Mouse (Mus musculus) testis, adult 2 months (tissue): ENCODE results near the gene Cpsf2. TPM values are rescaled to one million over a fixed set of nuclear protein-coding genes. Genes with fewer than 3 reads are reported as not detected.
"Not testable (repeated sequence)": the region's sequence is repeated elsewhere in the genome, so short reads cannot be mapped to it uniquely, and the experiment has no call there.

Experiments used
- H3K27ac ChIP-seq: fragments of 200-500 bp; 2 replicates; pipeline ENCODE4 v1.5.1; 2012; ENCODE audit warnings: low read depth, low read length; ENCODE audit not compliant: control insufficient read depth, insufficient read depth
- H3K27me3 ChIP-seq: fragments of 200-500 bp; 2 replicates; pipeline ENCODE4 v1.6.1; 2012; ENCODE audit warnings: mild to moderate bottlenecking, low read length, moderate library complexity; ENCODE audit not compliant: control insufficient read depth, insufficient read depth
- H3K36me3 ChIP-seq: fragments of 200-500 bp; 2 replicates; pipeline ENCODE4 v1.6.1; 2012; ENCODE audit warnings: mild to moderate bottlenecking, low read length; ENCODE audit not compliant: control insufficient read depth, insufficient read depth
- H3K4me1 ChIP-seq: fragments of 200-500 bp; 2 replicates; pipeline ENCODE4 v1.6.1; 2012; ENCODE audit warnings: low read length; ENCODE audit not compliant: control insufficient read depth, insufficient read depth
- H3K4me3 ChIP-seq: fragments of 200-500 bp; 2 replicates; pipeline ENCODE4 v1.5.1; 2012; ENCODE audit warnings: low read depth, mild to moderate bottlenecking, low read length, moderate library complexity, mixed read lengths; ENCODE audit not compliant: control insufficient read depth
- CTCF ChIP-seq: fragments of 200-500 bp; IDR thresholded peaks from 2 replicates; pipeline ENCODE4 v1.5.1; 2012; ENCODE audit warnings: low read depth, mild to moderate bottlenecking, inconsistent platforms, low read length, moderate library complexity; ENCODE audit not compliant: control insufficient read depth, insufficient read depth, insufficient replicate concordance
- POLR2A ChIP-seq: fragments of 200-500 bp; IDR thresholded peaks from 2 replicates; pipeline ENCODE4 v1.6.1; 2012; ENCODE audit warnings: low read depth, mild to moderate bottlenecking, inconsistent platforms, low read length, moderate library complexity; ENCODE audit not compliant: control insufficient read depth
- polyA plus RNA-seq: library from polyadenylated mRNA; depleted of rRNA; stranded (reverse); fragments of >200 nt; gene quantifications from 2 replicates; pipeline ENCODE4 v1.2.3, GENCODE M21; 2012; rRNA removed

The Cpsf2 gene
- polyA plus RNA-seq: 5.6 and 6.7 TPM in 2 replicates

DNA sequence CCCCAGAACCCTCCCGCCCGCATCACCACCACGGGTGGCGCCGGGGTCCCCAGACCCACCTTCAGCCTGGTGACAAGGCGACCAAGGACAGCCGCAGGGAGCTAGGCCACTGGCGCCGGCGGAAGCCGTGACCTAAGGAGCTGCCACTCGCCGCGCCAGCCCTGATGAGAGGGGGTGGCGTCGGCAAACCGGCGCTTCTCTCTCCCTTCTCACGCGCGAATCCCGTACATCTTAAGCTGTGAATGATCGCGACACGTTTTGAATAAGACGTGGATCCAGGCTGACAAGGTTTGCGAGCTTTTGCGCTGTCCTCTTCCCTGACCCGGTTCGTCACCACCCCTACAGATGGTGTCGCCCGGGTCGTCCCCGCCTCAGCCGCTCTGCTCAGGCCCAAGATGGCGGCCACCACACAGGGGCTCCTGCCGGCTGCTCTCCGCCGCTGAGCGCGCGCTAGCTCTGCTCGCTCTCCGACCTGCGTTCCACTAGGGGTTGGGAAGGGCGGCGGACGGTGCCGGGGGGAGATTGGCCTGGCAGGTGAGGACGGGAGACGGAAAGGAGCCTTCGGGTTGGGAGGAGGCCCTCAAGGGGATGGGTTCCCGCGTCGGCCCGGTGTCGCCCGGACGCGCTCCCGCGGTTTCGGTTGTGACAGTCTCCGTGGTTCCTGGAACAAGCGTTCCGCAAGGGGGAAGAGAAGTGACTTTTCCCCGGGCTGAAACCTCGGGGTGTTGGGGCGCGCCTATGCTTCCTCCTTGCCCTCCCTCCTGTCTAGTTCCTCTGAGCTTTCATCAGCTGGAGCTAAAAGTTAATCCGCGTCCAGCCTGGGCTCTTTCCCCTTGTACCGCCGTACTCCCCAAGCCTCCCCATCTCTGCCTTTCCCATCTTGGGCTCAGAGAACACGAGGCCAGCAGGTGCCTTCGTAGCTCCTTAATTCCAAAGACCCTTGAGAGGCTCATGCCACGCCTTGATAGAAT lies at the start of gene Cpsf2:
Gene Cpsf2, plus strand, starts transcription at position 388 of the 971 bp plus-strand sequence.
- Histone ChIP-seq H3K27ac (peak within 1 kb of the TSS; percentile 92), H3K36me3 (peaks cover 1% of the 10 kb centered on the region; the same call in 1 of the 2 replicates), H3K27me3 (no peaks in the 10 kb centered on the region), H3K4me1 (peaks cover 2% of the 10 kb centered on the region), H3K4me3 (peak within 1 kb of the TSS; percentile 90)
- TF ChIP-seq POLR2A: peak; percentile 53
- TF ChIP-seq CTCF: no peak

DNA sequence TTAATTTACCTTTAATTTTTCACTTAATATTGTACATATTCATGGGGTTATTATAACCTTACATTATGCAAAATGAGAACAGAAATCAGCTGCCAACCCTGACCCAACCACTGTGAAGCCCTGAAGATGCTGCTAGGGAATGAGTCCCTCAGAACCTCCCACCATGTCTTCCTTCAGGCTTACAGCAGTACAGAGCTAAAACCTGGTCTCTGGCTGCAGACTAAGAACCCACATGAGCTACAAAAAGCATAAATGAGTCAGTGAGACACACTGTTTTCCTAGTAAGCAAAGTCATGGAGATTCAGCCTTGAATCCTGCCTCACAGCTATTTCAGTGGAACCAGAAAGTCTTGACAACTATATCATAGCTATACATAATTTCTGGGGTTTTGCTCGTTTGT lies 47.4 kb upstream of the Cpsf2 start:
- no peaks in the 10 kb centered on the region for H3K36me3 ChIP-seq
- H3K27ac ChIP-seq: no peak overlapping the region
- TF ChIP-seq POLR2A (no peak), CTCF (no peak)
- H3K4me1 ChIP-seq: no peaks in the 10 kb centered on the region
- H3K27me3 ChIP-seq: no peaks in the 10 kb centered on the region
- H3K4me3 ChIP-seq: no peak overlapping the region

- no peak overlapping the region for H3K27ac ChIP-seq
- no peaks in the 10 kb centered on the region for H3K4me1 ChIP-seq
- H3K4me3 ChIP-seq: no peak overlapping the region
- H3K36me3 ChIP-seq: peaks cover 1% of the 10 kb centered on the region; the same call in 1 of the 2 replicates
- TF ChIP-seq POLR2A: no peak
- no peak for TF ChIP-seq CTCF
- H3K27me3 ChIP-seq: no peaks in the 10 kb centered on the region
These were observed 40.6 kb upstream of the Cpsf2 start for GRCm38 (mm10) chr12:101935223-101935622.

DNA sequence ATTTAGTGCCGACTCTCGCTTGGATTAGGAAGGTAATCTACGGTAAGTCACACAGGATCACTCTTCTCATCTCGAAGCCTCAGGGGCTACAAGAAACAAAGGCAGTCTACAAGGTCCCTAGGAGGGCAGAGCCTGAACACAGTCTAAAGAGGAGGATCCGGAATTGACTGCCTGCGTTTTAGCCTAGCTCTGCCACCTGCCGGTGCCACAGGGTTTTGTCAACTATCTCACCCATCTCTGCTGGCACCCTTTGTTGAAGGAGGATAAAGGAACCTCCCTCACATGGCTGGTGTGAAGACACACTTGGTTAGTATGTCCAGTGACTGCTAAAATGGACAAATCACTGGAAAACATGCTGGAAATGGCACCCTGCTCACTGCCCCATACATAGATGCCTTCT lies 38.2 kb upstream of the Cpsf2 start:
- TF ChIP-seq CTCF: peak; percentile 1; the same call in 1 of the 2 replicates
- TF ChIP-seq POLR2A: no peak
- H3K4me1 ChIP-seq: no peaks in the 10 kb centered on the region
- no peak overlapping the region for H3K4me3 ChIP-seq
- peaks cover 3% of the 10 kb centered on the region for H3K36me3 ChIP-seq
- H3K27ac ChIP-seq: no peak overlapping the region
- H3K27me3 ChIP-seq: no peaks in the 10 kb centered on the region

DNA sequence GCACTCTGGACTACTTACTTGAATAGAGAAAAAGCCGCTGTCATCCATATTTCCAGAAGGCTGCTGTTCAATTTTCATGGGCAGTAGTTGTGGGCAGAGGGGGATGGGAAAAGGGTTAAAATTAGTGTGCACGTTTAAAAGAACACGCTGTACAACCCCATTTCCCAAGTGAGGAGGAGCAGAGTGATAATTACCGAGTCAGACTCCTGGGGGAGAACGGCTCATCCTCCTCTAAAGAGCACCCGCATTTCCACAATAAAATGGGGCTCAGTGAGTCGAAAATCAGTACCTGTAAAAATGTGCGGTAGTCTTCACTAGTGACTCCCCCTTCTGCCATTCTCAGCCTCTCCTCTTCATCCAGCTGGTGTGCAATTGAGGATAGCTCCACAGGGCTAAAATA lies 27.8 kb upstream of the Cpsf2 start:
- Histone ChIP-seq H3K4me3 (no peak overlapping the region), H3K27me3 (no peaks in the 10 kb centered on the region), H3K27ac (no peak overlapping the region), H3K4me1 (no peaks in the 10 kb centered on the region), H3K36me3 (peaks cover 3% of the 10 kb centered on the region)
- TF ChIP-seq CTCF (no peak), POLR2A (no peak)

GRCm38 (mm10) chr12:101948801-101949200 lies 27.0 kb upstream of the Cpsf2 start:
- peaks cover 3% of the 10 kb centered on the region for H3K36me3 ChIP-seq
- H3K27me3 ChIP-seq: no peaks in the 10 kb centered on the region
- no peak overlapping the region for H3K4me3 ChIP-seq
- H3K4me1 ChIP-seq: no peaks in the 10 kb centered on the region
- TF ChIP-seq CTCF (no peak), POLR2A (no peak)
- no peak overlapping the region for H3K27ac ChIP-seq

DNA sequence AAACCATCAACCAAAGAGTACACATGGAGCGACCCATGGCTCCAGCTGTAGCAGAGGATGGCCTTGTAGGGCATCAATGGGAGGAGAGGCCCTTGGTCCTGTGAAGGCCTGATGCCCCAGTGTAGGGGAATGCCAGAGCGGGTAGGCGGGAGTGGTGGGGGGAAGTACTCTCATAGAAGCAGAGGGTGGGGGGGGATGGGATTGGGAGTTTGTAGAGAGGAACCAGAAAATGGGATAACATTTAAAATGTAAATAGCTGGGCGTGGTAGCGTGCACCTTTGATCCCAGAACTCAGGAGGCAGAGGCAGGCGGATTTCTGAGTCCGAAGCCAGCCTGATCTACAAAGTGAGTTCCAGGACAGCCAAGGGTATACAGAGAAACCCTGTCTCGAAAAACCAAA lies 20.0 kb upstream of the Cpsf2 start:
- H3K4me1 ChIP-seq, H3K27ac ChIP-seq, H3K36me3 ChIP-seq, H3K27me3 ChIP-seq: not testable (repeated sequence)
- H3K4me3 ChIP-seq: peak overlapping the region; percentile 51
